Mouse (Mus musculus) cerebellum, adult 9-10 months (tissue): ENCODE data around the gene Fam122b.
A peak's percentile ranks its signal among the peaks of the same experiment; 100 is the strongest.
"Not testable (repeated sequence)": the region's sequence is repeated elsewhere in the genome, so short reads cannot be mapped to it uniquely, and the experiment has no call there.

Experiments
- DNase-seq: peaks from one replicate; pipeline ENCODE4 v3.0.0; 2022

The Fam122b gene

GRCm38 (mm10) chrX:53269289-53270062 is at the start of gene Fam122b:
Gene Fam122b (minus strand): TSS chrX:53269805.
- peak; percentile 90 for DNase-seq

GRCm38 (mm10) chrX:53287924-53288323 is 18.3 kb upstream of the Fam122b start:
- DNase-seq = no peak

- no peak for DNase-seq
These were observed 3.5 kb upstream of the Fam122b start, which contains the start of gene Fam122c for GRCm38 (mm10) chrX:53273124-53273523. Gene Fam122c (plus strand): TSS chrX:53273424.

GRCm38 (mm10) chrX:53271628-53272027 is 2.0 kb upstream of the Fam122b start:
- DNase-seq = not testable (repeated sequence)

GRCm38 (mm10) chrX:53270063-53270432 is 443 bp upstream of the Fam122b start:
- DNase-seq = no peak

- DNase-seq = peak; percentile 49
These were observed 749 bp downstream of the Fam122b start for GRCm38 (mm10) chrX:53268856-53269255.

- DNase-seq = no peak
These were observed 3.4 kb downstream of the Fam122b start for GRCm38 (mm10) chrX:53266186-53266585.

- DNase-seq = no peak
These were observed 14.4 kb downstream of the Fam122b start for GRCm38 (mm10) chrX:53255195-53255594.

GRCm38 (mm10) chrX:53240011-53240410 is 29.6 kb downstream of the Fam122b start, which contains the start of gene Plac1:
Gene Plac1 (minus strand): TSS chrX:53240111.
- no peak for DNase-seq

- DNase-seq = no peak
These were observed 31.6 kb downstream of the Fam122b start for GRCm38 (mm10) chrX:53237971-53238370.

GRCm38 (mm10) chrX:53236404-53236803 is 33.2 kb downstream of the Fam122b start:
- DNase-seq = no peak

- no peak for DNase-seq
These were observed 35.9 kb downstream of the Fam122b start for GRCm38 (mm10) chrX:53233689-53234088.

- DNase-seq = no peak
These were observed 37.6 kb downstream of the Fam122b start for GRCm38 (mm10) chrX:53231965-53232364.

- DNase-seq = no peak
These were observed 45.2 kb downstream of the Fam122b start for GRCm38 (mm10) chrX:53224353-53224944.

GRCm38 (mm10) chrX:53220855-53221254 is 48.8 kb downstream of the Fam122b start:
- no peak for DNase-seq

- no peak for DNase-seq
These were observed 54.9 kb downstream of the Fam122b start for GRCm38 (mm10) chrX:53214557-53215229.

- DNase-seq = no peak
These were observed 55.8 kb downstream of the Fam122b start for GRCm38 (mm10) chrX:53213838-53214237.

- no peak for DNase-seq
These were observed 57.1 kb downstream of the Fam122b start for GRCm38 (mm10) chrX:53212485-53212884.

GRCm38 (mm10) chrX:53211756-53212483 is 57.7 kb downstream of the Fam122b start:
- no peak for DNase-seq

- DNase-seq = no peak
These were observed 60.2 kb downstream of the Fam122b start for GRCm38 (mm10) chrX:53209431-53209830.

- DNase-seq = no peak
These were observed 64.8 kb downstream of the Fam122b start for GRCm38 (mm10) chrX:53204690-53205311.

- no peak for DNase-seq
These were observed 68.0 kb downstream of the Fam122b start for GRCm38 (mm10) chrX:53201616-53202015.

GRCm38 (mm10) chrX:53197681-53198080 is 71.9 kb downstream of the Fam122b start:
- DNase-seq = no peak
